Mouse (Mus musculus) hindbrain, embryonic 11.5 days (tissue): ENCODE measurements around the gene Nol9. TPM values are rescaled to one million over a fixed set of nuclear protein-coding genes. Genes with fewer than 3 reads are reported as not detected.

Experiments used
- ATAC-seq: fragments of 200-750 bp; cut with Nextera tagmentation; 2 replicates; pipeline ENCODE4 v1.8.0; 2017; ENCODE audit warnings: mild to moderate bottlenecking, moderate TSS enrichment, moderate library complexity; ENCODE audit not compliant: low FRiP score
- DNase-seq: peaks from one replicate; pipeline ENCODE4 v3.0.0-alpha.2; 2015; ENCODE audit warnings: low spot score
- H3K27ac ChIP-seq: fragments of 300-500 bp; sonication (generic); 2 replicates; pipeline ENCODE4 v1.5.1; 2014; ENCODE audit warnings: mild to moderate bottlenecking, low read depth, low read length
- H3K27me3 ChIP-seq: fragments of 300-500 bp; sonication (generic); 2 replicates; pipeline ENCODE4 v1.6.1; 2014; ENCODE audit warnings: mild to moderate bottlenecking, low read length, moderate library complexity, mixed read lengths; ENCODE audit not compliant: control insufficient read depth, insufficient read depth
- H3K36me3 ChIP-seq: fragments of 300-500 bp; sonication (generic); 2 replicates; pipeline ENCODE4 v1.6.1; 2014; ENCODE audit warnings: mild to moderate bottlenecking, low read length, moderate library complexity, mixed read lengths; ENCODE audit not compliant: control insufficient read depth, insufficient read depth
- H3K4me1 ChIP-seq: fragments of 300-500 bp; sonication (generic); replicated peaks from 2 replicates; pipeline ENCODE4 v1.6.1; 2014; ENCODE audit warnings: low read length, mixed read lengths; ENCODE audit not compliant: control insufficient read depth, insufficient read depth
- H3K4me2 ChIP-seq: fragments of 300-500 bp; sonication (generic); replicated peaks from 2 replicates; pipeline ENCODE4 v1.6.1; 2014; ENCODE audit warnings: mild to moderate bottlenecking, low read depth, low read length
- H3K4me3 ChIP-seq: fragments of 300-500 bp; sonication (generic); 2 replicates; pipeline ENCODE4 v1.5.1; 2014; ENCODE audit warnings: low read depth, low read length
- H3K9ac ChIP-seq: fragments of 300-500 bp; sonication (generic); 2 replicates; pipeline ENCODE4 v1.6.1; 2014; ENCODE audit warnings: low read depth, low read length
- H3K9me3 ChIP-seq: fragments of 300-500 bp; sonication (generic); 2 replicates; pipeline ENCODE4 v1.6.1; 2016; ENCODE audit warnings: low read length; ENCODE audit not compliant: control insufficient read depth
- WGBS: fragments of 180-500 bp; shearing (Covaris S2); extraction: QIAGEN DNeasy Blood & Tissue Kit; methylation state at CpG from one replicate; pipeline ENCODE4 v1.1.7; 2014; 5-methylcytosine and 5-hydroxymethylcytosine counted together
- polyA plus RNA-seq: library from polyadenylated mRNA; unstranded; fragments of >200 nt; fragmentation: Nextera tagmentation; extraction: Ambion mirVana; gene quantifications from 2 replicates; pipeline ENCODE4 v1.2.1, GENCODE M21; 2014

Nol9 gene
- polyA plus RNA-seq, 1 experiment from 2014 or later, result 23.2 TPM

DNA sequence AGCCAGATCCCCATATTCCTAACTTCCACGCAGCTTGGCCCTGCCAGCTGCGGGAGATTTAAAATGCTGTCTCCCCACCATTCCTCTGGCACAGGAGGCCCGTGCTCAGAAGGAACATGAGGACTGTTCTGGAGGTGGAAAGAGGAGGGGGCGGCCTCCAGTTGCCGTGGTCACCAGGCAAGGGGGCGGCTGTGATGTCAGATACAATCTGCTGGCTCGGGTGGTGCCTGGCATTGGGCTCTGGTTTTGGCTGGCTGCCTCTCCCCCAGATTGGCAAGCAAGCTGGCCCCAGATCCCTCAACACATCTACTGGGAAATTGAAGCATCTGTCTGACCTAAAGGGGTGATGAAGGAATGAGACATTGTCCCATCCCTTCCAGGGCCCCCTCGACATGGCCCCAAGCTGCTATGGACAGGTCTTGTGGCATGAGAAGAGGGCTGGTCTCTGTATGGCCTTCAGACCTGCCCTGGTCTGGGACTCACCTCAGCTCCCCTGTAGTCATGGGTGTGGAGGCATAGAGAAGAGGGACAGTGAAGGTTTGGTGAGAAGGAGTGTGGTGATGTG lies 49.5 kb downstream of the Nol9 start:
- 45% methylated on average over 8 of the region's 8 CpGs for WGBS
- Histone ChIP-seq H3K4me3 (no peak overlapping the region), H3K36me3 (no peaks in the 10 kb centered on the region), H3K4me1 (peaks cover 12% of the 10 kb centered on the region; the same call in 1 of the 2 replicates), H3K9ac (no peak overlapping the region), H3K27me3 (no peaks in the 10 kb centered on the region), H3K27ac (no peak overlapping the region), H3K4me2 (no peak overlapping the region), H3K9me3 (no peaks in the 10 kb centered on the region)
- no peak for ATAC-seq
- DNase-seq, result no peak

DNA sequence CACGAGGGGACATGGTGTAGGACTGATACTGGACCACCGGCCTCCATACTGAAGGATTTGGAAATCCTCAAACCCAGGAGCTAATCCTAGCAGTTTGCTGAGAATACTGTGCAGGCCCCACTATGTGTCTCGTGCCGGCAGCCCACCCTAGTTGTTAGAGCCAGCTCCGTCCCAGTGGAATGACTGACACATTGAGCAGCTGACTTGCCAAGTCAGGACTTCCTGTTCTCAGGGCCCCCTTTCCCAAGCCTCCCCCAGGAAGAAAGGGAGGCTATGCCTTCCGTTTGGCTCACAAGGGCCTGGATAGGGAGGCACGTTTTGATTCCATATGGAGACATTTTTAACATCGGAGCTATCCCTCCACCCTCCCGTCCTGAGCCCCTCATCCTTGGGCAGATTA lies 51.1 kb downstream of the Nol9 start:
- Histone ChIP-seq H3K9ac (no peak overlapping the region), H3K27ac (no peak overlapping the region), H3K4me3 (no peak overlapping the region), H3K27me3 (no peaks in the 10 kb centered on the region), H3K36me3 (no peaks in the 10 kb centered on the region), H3K4me2 (no peak overlapping the region), H3K9me3 (no peaks in the 10 kb centered on the region), H3K4me1 (peaks cover 12% of the 10 kb centered on the region; the same call in 1 of the 2 replicates)
- WGBS, result 83% methylated on average over 9 of the region's 9 CpGs
- DNase-seq (no peak), ATAC-seq (no peak)

GRCm38 (mm10) chr4:152092751-152093293 lies 53.7 kb downstream of the Nol9 start:
- no peaks in the 10 kb centered on the region for H3K9me3 ChIP-seq
- H3K36me3 ChIP-seq, result no peaks in the 10 kb centered on the region
- no peak for DNase-seq
- H3K9ac ChIP-seq, result no peak overlapping the region
- no peaks in the 10 kb centered on the region for H3K27me3 ChIP-seq
- H3K4me1 ChIP-seq, result peaks cover 11% of the 10 kb centered on the region; the same call in 1 of the 2 replicates
- no peak overlapping the region for H3K4me2 ChIP-seq
- no peak overlapping the region for H3K27ac ChIP-seq
- 70% methylated on average over 8 of the region's 8 CpGs for WGBS
- no peak overlapping the region for H3K4me3 ChIP-seq
- no peak for ATAC-seq

- no peak for DNase-seq
- 90% methylated on average over 12 of the region's 12 CpGs for WGBS
Observed at GRCm38 (mm10) chr4:152094233-152094632, 55.1 kb downstream of the Nol9 start.

GRCm38 (mm10) chr4:152095937-152096910 lies 57.1 kb downstream of the Nol9 start:
- WGBS, result 23% methylated on average over 27 of the region's 27 CpGs
- Histone ChIP-seq H3K4me3 (peak overlapping the region; percentile 6; the same call in 1 of the 2 replicates), H3K9me3 (no peaks in the 10 kb centered on the region), H3K4me1 (peaks cover 7% of the 10 kb centered on the region; the same call in 1 of the 2 replicates), H3K27me3 (no peaks in the 10 kb centered on the region), H3K9ac (no peak overlapping the region), H3K36me3 (no peaks in the 10 kb centered on the region), H3K27ac (0 out of 2 replicates have a peak overlapping the region, but pooled peaks have one; percentile 47), H3K4me2 (no peak overlapping the region)
- ATAC-seq, result peak; percentile 18; the same call in 1 of the 2 replicates
- DNase-seq, result peak; percentile 78

More at GRCm38 (mm10) chr4:152094233-152094632, 55.1 kb downstream of the Nol9 start:
- Histone ChIP-seq H3K9me3 (no peaks in the 10 kb centered on the region), H3K27me3 (no peaks in the 10 kb centered on the region), H3K27ac (no peak overlapping the region), H3K4me2 (no peak overlapping the region), H3K4me1 (peaks cover 7% of the 10 kb centered on the region; the same call in 1 of the 2 replicates), H3K4me3 (no peak overlapping the region), H3K36me3 (no peaks in the 10 kb centered on the region), H3K9ac (no peak overlapping the region)
- no peak for ATAC-seq

GRCm38 (mm10) chr4:152096927-152097326 lies 57.8 kb downstream of the Nol9 start:
- peaks cover 7% of the 10 kb centered on the region; the same call in 1 of the 2 replicates for H3K4me1 ChIP-seq
- H3K27me3 ChIP-seq, result no peaks in the 10 kb centered on the region
- ATAC-seq (peak; percentile 17; the same call in 1 of the 2 replicates), DNase-seq (no peak)
- WGBS, result 41% methylated on average over 6 of the region's 6 CpGs
- H3K9me3 ChIP-seq, result no peaks in the 10 kb centered on the region
- peak overlapping the region; percentile 6; the same call in 1 of the 2 replicates for H3K4me3 ChIP-seq
- H3K4me2 ChIP-seq, result no peak overlapping the region
- 0 out of 2 replicates have a peak overlapping the region, but pooled peaks have one; percentile 47 for H3K27ac ChIP-seq
- H3K9ac ChIP-seq, result no peak overlapping the region
- no peaks in the 10 kb centered on the region for H3K36me3 ChIP-seq

DNA sequence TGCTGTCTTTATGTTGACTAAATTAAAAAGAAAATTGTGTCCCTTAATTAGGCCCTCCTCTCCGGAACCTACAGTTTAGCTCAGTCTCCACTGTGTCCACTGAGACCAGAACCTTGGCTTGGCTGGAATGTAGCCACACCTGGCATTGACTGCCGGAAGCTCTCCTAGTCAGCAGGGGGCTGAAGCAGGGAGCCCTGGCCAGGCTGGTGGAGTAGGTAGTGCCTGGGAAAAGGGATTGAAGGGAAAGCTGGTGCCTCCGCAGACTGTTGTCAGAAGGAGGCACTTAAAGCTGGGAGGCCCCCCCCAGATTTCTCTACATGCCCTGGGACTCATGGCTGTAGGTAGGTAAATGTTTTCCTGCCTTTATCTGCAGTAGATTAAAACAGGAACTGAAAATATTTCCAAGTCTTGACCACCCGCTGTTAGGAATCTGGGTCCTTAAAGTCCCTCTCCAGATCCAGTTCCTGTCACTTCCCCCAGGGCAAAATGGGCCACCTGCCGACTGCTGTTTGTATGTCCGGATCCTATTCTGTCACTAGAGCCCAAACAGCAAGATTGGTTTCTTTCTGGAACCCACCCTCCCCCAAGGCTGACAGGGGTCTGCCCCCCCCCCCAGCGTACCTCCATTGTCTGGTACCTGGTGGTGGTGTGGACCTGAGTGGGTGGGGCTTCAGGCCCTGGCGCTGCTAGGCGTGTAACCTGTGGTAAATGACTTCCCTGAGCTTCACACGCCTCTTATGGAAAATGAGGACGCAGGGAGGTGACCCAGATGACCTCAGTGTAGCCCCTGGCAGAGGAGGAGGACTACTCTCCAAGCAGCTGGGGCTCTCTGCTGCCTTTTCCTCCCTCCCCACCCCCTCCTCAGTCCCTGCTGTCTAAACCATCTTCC lies 59.0 kb downstream of the Nol9 start:
- peaks cover 7% of the 10 kb centered on the region; the same call in 1 of the 2 replicates for H3K4me1 ChIP-seq
- ATAC-seq, result no peak
- no peaks in the 10 kb centered on the region for H3K36me3 ChIP-seq

GRCm38 (mm10) chr4:152100541-152100940 lies 61.4 kb downstream of the Nol9 start:
- 83% methylated on average over 11 of the region's 11 CpGs for WGBS
- Histone ChIP-seq H3K4me2 (no peak overlapping the region), H3K36me3 (no peaks in the 10 kb centered on the region), H3K9ac (no peak overlapping the region), H3K4me1 (peaks cover 7% of the 10 kb centered on the region; the same call in 1 of the 2 replicates), H3K9me3 (no peaks in the 10 kb centered on the region), H3K27me3 (no peaks in the 10 kb centered on the region), H3K4me3 (no peak overlapping the region), H3K27ac (no peak overlapping the region)
- no peak for DNase-seq
- no peak for ATAC-seq

More for the DNA sequence above, 59.0 kb downstream of the Nol9 start:
- no peaks in the 10 kb centered on the region for H3K27me3 ChIP-seq
- no peak overlapping the region for H3K4me3 ChIP-seq
- no peak overlapping the region for H3K4me2 ChIP-seq
- 26% methylated on average over 11 of the region's 11 CpGs for WGBS
- DNase-seq, result no peak
- no peaks in the 10 kb centered on the region for H3K9me3 ChIP-seq
- no peak overlapping the region for H3K9ac ChIP-seq
- H3K27ac ChIP-seq, result 0 out of 2 replicates have a peak overlapping the region, but pooled peaks have one; percentile 20
